Mouse (Mus musculus): ENCODE results near the gene Gm10203.
"Not testable (repeated sequence)": the region's sequence is repeated elsewhere in the genome, so short reads cannot be mapped to it uniquely, and the experiment has no call there.

Gm10203 gene

DNA sequence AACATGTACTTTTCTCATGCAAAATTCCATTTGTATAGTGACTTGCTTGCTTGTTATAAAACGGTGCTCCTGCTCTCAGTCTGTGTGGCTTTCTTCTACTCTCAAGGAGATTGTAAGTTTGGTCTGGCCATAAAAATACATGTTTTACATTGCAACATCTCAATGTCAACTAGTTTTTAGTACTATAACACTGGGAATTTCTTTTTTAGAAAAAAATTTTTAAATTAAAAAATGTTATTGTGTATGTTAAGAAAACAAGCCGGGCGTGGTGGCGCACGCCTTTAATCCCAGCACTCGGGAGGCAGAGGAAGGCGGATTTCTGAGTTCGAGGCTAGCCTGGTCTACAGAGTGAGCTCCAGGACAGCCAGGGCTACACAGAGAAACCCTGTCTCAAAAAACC lies at the start of gene Gm10203:
TSS of gene Gm10203 (plus strand) at position 301 of the 400 bp plus-strand sequence.
- DNase-seq (ENCODE audit: low spot score): not testable (repeated sequence)

GRCm38 (mm10) chr6:149092406-149092805 lies 37.6 kb upstream of the Gm10203 start:
- no peak for DNase-seq (ENCODE audit: low spot score)

GRCm38 (mm10) chr6:149093465-149093864 lies 36.5 kb upstream of the Gm10203 start:
- no peak for DNase-seq (ENCODE audit: low spot score)

GRCm38 (mm10) chr6:149094555-149094954 lies 35.4 kb upstream of the Gm10203 start:
- DNase-seq (ENCODE audit: low spot score): no peak

- DNase-seq (ENCODE audit: low spot score): no peak
Measured at GRCm38 (mm10) chr6:149095389-149095788, 34.6 kb upstream of the Gm10203 start.

- no peak for DNase-seq (ENCODE audit: low spot score)
Measured at GRCm38 (mm10) chr6:149096233-149096632, 33.7 kb upstream of the Gm10203 start.

- no peak for DNase-seq (ENCODE audit: low spot score)
Measured at GRCm38 (mm10) chr6:149097276-149097675, 32.7 kb upstream of the Gm10203 start.

- no peak for DNase-seq (ENCODE audit: low spot score)
Measured at GRCm38 (mm10) chr6:149098993-149099392, 31.0 kb upstream of the Gm10203 start.

DNA sequence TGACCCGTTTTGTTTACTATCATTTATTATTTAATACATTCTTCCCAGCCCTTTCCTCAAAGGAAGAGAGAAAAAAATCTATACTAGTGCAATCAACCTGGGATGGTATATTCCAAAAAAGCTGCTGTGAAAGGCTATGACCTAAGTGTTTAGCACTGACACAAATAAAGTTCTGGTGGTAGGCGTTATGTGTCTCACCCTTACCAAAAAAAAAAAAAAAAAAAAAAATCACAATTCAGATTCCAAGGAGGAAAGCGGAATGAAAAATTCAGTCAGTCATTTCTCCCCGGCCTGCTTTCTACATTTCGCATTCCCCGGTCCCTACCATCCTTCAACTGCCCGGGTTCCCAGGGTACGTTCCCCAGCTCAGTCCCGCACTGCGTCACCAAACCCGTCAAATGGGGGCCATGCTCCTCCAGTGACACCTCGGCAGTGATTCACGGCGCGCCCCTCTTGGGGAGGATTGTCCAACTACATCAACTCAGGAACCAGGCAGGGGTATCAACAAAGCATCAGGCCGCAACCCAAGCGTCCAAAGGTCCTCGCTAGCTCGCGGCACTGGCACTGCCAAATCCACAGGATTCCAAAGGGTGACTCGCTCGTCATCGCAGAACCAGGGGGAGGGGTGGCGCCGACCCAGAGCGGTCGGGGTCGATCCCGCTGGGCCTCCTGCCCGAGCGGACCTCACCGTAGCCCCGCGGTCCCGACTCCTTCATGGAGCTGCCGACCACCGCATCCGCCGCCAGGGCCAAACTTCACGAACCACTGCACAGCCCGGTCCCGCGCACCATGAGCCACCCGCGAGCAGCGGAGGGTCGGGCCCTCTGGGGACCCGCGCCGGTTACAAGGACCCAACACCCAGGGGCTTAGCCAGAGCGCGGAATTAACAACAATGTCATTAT lies 29.5 kb upstream of the Gm10203 start:
- peak; percentile 76 for DNase-seq (ENCODE audit: low spot score)

DNA sequence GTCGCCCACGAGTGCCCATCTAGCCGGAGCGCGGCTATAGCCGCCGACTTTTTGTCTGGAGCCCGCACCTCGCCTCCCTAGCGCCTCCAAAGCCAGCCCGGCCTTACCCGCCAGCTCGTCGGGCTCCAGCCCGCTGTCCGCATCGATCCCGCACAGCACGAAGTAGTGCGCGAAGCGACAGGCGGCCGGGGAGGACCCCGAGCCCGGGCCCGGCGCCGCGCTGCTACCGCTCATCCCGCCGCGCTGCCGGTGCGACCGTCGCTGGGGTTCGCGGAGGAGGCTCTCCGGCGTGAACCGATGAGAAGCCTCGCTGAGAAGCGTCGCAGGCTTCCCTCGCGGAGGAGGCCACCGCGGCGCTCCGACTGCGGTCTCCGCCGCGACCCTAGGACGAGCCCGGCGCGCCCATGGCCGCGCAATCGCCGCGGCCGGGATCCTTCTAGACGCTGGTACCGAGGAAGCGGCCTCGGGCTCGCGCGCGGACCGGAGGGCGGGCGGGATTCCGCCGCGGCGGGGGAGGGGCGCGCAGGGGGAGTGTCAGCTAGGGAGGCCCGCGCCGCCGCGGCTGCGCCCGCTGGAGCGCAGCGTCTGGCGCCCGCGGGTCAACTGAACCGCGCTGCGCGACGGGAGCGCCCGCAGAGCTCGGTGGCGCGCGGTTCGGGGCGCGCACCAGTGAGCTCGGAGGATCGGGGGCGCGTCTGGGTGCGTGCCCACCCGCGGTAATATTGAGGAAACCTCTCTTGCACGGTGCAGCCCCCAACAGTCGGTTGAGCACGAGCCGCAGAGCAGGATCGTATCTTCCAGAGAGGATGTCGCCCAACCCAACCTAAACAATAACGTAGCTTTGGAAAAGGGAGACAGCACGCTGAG lies 28.7 kb upstream of the Gm10203 start, which contains the start of gene Dennd5b:
TSS of gene Dennd5b (minus strand) at position 605 of the 867 bp plus-strand sequence.
- DNase-seq (ENCODE audit: low spot score): peak; percentile 82

GRCm38 (mm10) chr6:149101943-149102243 lies 28.1 kb upstream of the Gm10203 start:
- DNase-seq (ENCODE audit: low spot score): no peak

- DNase-seq (ENCODE audit: low spot score): no peak
Measured at GRCm38 (mm10) chr6:149103451-149103850, 26.5 kb upstream of the Gm10203 start.

DNA sequence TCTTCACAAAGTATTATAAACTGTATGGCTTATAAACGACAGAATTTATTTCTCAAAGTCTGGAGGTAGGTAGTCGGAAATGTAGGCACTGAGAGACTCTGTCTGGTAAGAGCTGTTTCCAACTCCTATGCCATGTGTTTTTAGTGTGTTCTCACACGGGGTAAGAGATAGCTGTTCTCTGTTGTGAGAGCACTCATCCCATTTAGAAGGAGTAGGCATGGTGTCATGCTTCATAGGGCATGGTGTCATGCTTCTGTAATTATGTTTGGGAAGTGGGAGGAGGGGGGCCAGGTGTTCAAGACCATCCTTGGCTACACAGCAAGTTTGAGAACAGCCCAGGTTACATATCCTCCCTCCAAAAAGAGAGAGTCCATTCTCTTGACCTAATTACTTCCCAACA lies 22.4 kb upstream of the Gm10203 start:
- no peak for DNase-seq (ENCODE audit: low spot score)

DNA sequence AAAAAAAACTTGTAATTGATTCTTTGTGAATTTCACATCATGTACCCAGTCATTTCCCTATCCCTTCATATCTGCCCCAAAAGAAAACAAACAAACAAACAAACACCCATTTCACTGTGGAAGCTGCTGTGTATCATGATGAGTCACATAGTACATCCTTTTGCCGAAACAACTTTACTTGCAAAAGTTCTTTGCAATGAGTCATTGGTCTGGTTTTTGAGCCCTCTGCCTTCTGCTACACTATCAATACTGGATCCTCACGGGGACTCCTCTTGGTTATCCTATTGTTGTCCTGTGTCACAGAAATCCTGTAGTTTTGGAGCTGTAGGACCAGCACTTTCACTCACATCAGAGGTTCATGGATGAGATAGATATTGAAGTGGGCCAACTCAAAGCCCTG lies 21.1 kb upstream of the Gm10203 start:
- DNase-seq (ENCODE audit: low spot score): no peak

GRCm38 (mm10) chr6:149116992-149117391 lies 13.0 kb upstream of the Gm10203 start:
- no peak for DNase-seq (ENCODE audit: low spot score)

DNA sequence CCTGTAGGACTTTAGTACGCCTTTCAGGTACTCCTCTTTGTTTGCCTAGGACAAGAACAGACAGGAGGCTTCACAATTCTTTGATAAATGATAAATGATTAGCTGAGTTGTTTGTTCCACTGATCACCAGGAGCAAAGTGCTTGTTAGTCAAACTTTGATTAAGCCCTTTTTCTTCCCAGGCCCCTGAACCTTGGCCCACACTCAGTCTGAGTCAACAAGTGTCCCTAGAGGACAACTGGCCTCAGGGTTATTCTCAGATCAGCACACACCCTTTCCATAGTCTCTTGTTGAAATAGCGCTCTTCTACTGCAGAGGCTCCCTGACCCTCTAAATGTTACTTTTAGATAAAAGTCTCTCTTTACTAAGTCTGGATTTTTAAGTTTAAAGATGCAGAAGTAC lies 11.0 kb upstream of the Gm10203 start:
- no peak for DNase-seq (ENCODE audit: low spot score)

DNA sequence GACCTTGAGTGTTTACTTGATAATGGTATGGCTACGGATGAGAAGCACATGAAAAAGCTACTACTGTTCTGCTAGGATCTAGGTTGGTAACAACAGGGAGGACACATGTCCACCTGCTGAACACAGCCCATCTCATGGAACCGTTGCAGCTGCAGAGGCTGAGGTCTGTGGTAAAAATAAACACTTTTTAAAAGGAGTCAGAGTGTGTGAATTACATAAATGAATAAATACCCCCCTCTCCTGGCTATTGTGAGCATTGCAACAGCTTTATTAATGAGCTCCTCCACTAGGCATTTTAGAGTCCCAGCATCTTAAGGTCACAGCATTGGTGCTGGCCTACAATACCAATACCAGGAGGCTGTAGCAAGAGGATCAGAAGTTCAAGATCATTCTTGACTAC lies 10.1 kb upstream of the Gm10203 start:
- peak; percentile 91 for DNase-seq (ENCODE audit: low spot score)

- DNase-seq (ENCODE audit: low spot score): no peak
Measured at GRCm38 (mm10) chr6:149123042-149123441, 6.9 kb upstream of the Gm10203 start.

- peak; percentile 57 for DNase-seq (ENCODE audit: low spot score)
Measured at GRCm38 (mm10) chr6:149126675-149127074, 3.3 kb upstream of the Gm10203 start.

DNA sequence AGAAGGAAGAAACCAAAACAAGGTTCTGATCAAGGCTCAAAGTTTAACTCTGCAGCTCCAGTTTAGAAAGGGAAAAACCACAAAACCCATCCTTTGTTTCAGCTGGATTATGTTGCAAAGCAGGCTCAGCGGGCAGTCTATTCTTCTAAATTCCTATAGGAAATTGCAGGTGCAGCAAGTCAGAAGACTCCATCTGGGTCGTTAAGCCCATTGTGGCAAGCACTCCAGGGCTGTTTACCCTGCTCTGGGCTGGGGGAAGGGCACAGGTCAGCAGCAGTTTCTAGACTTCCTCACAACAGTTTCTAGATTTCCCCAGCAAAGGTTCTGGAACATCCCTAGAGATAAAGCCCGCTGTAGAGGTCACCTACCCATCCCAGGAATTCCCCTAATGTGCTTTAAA lies 1.1 kb downstream of the Gm10203 start:
- no peak for DNase-seq (ENCODE audit: low spot score)

GRCm38 (mm10) chr6:149132311-149133077 lies 2.5 kb downstream of the Gm10203 start:
- peak; percentile 86 for DNase-seq (ENCODE audit: low spot score)

Measured in retina, embryonic 14.5 days (tissue).